Mouse (Mus musculus) liver, adult 2 months (tissue): ENCODE results near the gene Gm20388. TPM values are rescaled to one million over a fixed set of nuclear protein-coding genes. Genes with fewer than 3 reads are reported as not detected.

Source experiments
- DNase-seq: peaks from one replicate; pipeline ENCODE4 v3.0.0-alpha.2; 2011; ENCODE audit warnings: low read depth, low spot score; ENCODE audit errors: extremely low read depth
- H3K27ac ChIP-seq: fragments of 200-500 bp; replicated peaks from 2 replicates; pipeline ENCODE4 v1.5.1; 2012; ENCODE audit warnings: low read depth, mild to moderate bottlenecking, control low read depth, inconsistent platforms, low read length; ENCODE audit not compliant: insufficient read depth
- H3K27me3 ChIP-seq: fragments of 200-500 bp; 2 replicates; pipeline ENCODE4 v1.6.1; 2012; ENCODE audit warnings: mild to moderate bottlenecking, moderate library complexity, low read length, inconsistent platforms; ENCODE audit not compliant: control insufficient read depth, insufficient read depth
- H3K36me3 ChIP-seq: fragments of 200-500 bp; 2 replicates; pipeline ENCODE4 v1.6.1; 2012; ENCODE audit warnings: low read length, inconsistent platforms; ENCODE audit not compliant: control insufficient read depth, insufficient read depth
- H3K4me1 ChIP-seq: fragments of 200-500 bp; 2 replicates; pipeline ENCODE4 v1.6.1; 2011; ENCODE audit warnings: low read length; ENCODE audit not compliant: control insufficient read depth, insufficient read depth
- H3K4me3 ChIP-seq: fragments of 200-500 bp; 2 replicates; pipeline ENCODE4 v1.5.1; 2011; ENCODE audit warnings: low read depth, mild to moderate bottlenecking, control low read depth, low read length, moderate library complexity; ENCODE audit not compliant: insufficient read depth
- H3K79me2 ChIP-seq: fragments of 200-500 bp; 2 replicates; pipeline ENCODE4 v1.6.1; 2012; ENCODE audit warnings: inconsistent platforms, mild to moderate bottlenecking, low read length, moderate library complexity; ENCODE audit not compliant: control insufficient read depth, insufficient read depth
- H3K9ac ChIP-seq: fragments of 200-500 bp; 2 replicates; pipeline ENCODE4 v1.6.1; 2012; ENCODE audit warnings: low read depth, mild to moderate bottlenecking, control low read depth, inconsistent platforms, low read length
- CTCF ChIP-seq: fragments of 200-500 bp; IDR thresholded peaks from 2 replicates; pipeline ENCODE4 v1.5.1; 2011; ENCODE audit warnings: low read depth, low read length, control low read depth
- POLR2A ChIP-seq: fragments of 200-500 bp; IDR thresholded peaks from 2 replicates; pipeline ENCODE4 v1.6.1; 2011; ENCODE audit warnings: low read length, control low read depth; ENCODE audit not compliant: insufficient read depth; ENCODE audit errors: extremely low read depth
- WGBS: fragments of 180-500 bp; shearing (Covaris S2); methylation state at CpG from one replicate; pipeline ENCODE4 v1.1.7; 2018; 5-methylcytosine and 5-hydroxymethylcytosine counted together
- polyA plus RNA-seq: library from polyadenylated mRNA; depleted of rRNA; stranded (reverse); fragments of >200 nt; gene quantifications from 2 replicates; pipeline ENCODE4 v1.2.3, GENCODE M21; 2012
- total RNA-seq: library from RNA; depleted of rRNA; stranded (reverse); fragments of >200 nt; gene quantifications from 2 replicates; pipeline ENCODE4 v1.2.3, GENCODE M21; 2014

Gm20388 gene
- total and polyA plus RNA-seq, 2 experiments: 6.4 to 19.9 TPM

DNA sequence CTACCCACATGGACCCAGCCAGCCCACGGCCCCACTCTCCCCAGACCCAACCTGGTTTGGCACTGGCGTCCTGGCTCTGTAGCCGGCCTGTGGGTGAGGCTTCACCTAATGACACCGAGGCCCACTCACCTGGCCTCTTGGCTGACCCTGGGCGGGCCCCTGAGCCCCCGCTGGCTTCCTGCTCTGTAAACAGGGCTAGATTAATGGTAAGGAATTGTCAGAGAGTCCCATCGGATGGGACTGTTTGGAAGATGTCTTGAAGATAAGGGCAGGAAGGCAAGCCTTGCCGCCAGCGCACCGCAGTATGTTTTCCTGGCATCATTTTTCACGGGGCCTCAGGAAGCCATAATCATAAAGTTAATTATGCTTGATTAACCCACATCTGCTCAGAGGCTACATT, 297.5 kb downstream of the Gm20388 start:
- WGBS: 71% methylated on average over 11 of the region's 11 CpGs
- no peak overlapping the region for H3K4me3 ChIP-seq
- no peaks in the 10 kb centered on the region for H3K27me3 ChIP-seq
- H3K9ac ChIP-seq: no peak overlapping the region
- no peak for DNase-seq
- no peaks in the 10 kb centered on the region for H3K36me3 ChIP-seq
- no peaks in the 10 kb centered on the region for H3K79me2 ChIP-seq
- no peaks in the 10 kb centered on the region for H3K4me1 ChIP-seq
- no peak for TF ChIP-seq POLR2A
- no peak for TF ChIP-seq CTCF
- no peak overlapping the region for H3K27ac ChIP-seq

DNA sequence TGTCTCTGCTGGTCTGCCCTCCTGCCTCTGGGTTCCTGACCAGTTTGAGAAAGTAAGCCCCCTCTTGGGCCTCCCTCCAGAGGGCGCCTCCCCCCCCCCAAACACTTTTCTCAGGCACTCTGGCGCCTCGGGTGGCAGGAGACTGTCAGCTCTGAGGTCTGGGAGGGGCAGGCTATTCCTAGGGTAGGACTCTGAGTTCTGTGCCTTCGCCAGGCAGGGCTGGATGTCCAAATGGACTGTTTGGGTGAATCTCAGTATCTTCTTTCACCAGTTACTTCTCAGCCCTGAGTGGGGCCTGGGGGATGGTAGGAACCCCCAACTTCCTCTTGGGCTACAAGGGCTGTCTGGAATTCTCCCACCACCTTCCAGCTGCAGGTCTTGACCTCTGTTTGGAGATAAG, 300.7 kb downstream of the Gm20388 start:
- no peak overlapping the region for H3K4me3 ChIP-seq
- no peak for DNase-seq
- WGBS: 52% methylated on average over 4 of the region's 4 CpGs
- H3K27ac ChIP-seq: no peak overlapping the region
- TF ChIP-seq POLR2A (no peak), CTCF (no peak)
- no peaks in the 10 kb centered on the region for H3K79me2 ChIP-seq
- no peaks in the 10 kb centered on the region for H3K36me3 ChIP-seq
- no peaks in the 10 kb centered on the region for H3K27me3 ChIP-seq
- H3K4me1 ChIP-seq: no peaks in the 10 kb centered on the region; the same call in 1 of the 2 replicates
- H3K9ac ChIP-seq: no peak overlapping the region

DNA sequence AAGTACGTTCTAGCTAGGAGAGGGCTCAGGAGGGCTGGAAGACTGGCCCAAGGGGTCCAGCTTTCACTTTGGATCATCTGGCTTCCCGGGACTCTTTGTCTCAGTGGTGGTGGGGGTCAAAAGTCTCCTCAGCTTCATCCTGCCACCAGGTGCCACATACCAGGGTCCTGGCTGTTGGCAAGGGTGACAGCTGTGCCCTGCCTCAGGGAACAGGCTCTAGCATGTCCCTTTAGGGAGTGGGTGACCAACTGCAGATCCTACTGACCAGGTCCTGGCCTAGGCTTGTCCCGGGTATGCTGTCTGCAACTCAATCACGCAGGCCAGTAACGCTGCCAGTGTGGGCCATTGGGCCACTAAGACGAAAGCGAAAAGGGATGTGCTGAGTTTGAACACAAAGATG, 302.0 kb downstream of the Gm20388 start:
- TF ChIP-seq POLR2A (no peak), CTCF (no peak)
- H3K27me3 ChIP-seq: no peaks in the 10 kb centered on the region
- no peak for DNase-seq
- no peaks in the 10 kb centered on the region for H3K79me2 ChIP-seq
- H3K4me1 ChIP-seq: no peaks in the 10 kb centered on the region; the same call in 1 of the 2 replicates
- WGBS: over 99% methylated on average over 7 of the region's 7 CpGs
- H3K36me3 ChIP-seq: no peaks in the 10 kb centered on the region
- H3K4me3 ChIP-seq: no peak overlapping the region
- no peak overlapping the region for H3K9ac ChIP-seq
- H3K27ac ChIP-seq: no peak overlapping the region

DNA sequence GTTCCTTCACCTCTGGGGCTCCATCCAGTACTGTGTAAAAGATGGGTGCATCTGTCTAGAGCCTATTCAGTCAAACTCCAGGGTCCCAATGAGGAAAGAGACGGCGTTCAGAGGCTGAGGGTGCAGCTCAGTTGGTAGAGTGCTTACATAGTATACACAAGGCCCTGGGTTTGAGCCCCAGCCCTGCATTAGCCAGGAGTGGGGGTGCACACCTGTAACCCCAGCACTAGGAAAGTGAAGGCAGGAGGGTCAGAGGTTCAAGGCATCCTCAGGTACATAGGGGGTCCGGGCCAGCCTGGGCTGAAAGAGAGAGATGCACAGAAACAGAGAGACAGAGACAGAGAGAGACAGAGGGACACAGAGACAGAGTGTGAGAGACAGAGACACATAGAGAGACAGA, 302.6 kb downstream of the Gm20388 start:
- no peak for TF ChIP-seq CTCF
- no peak for TF ChIP-seq POLR2A
- no peak overlapping the region for H3K4me3 ChIP-seq
- H3K27me3 ChIP-seq: no peaks in the 10 kb centered on the region
- H3K27ac ChIP-seq: no peak overlapping the region
- H3K36me3 ChIP-seq: no peaks in the 10 kb centered on the region
- no peaks in the 10 kb centered on the region; the same call in 1 of the 2 replicates for H3K4me1 ChIP-seq
- DNase-seq: no peak
- WGBS: 98% methylated on average over 3 of the region's 3 CpGs
- H3K79me2 ChIP-seq: no peaks in the 10 kb centered on the region
- H3K9ac ChIP-seq: no peak overlapping the region

DNA sequence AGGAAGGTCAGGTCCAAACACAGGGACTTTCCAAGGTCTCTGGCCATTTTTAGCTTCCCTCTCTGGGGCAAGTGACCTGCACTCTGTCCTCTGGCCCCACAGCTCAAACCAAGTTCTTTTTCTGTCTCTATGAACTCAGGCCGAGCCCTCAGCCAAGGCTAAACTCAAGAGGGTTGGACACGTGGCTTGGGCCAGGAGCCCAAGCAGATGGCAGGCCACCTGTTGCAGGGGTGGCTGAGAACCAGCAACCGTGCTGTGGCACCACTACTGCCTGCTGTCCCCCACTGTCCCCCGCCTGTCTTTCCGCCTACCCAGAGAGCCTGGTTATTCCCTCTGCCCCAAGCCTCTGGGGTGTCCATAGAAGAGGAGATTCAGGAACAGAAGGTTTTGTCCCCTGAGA, 303.3 kb downstream of the Gm20388 start:
- H3K4me3 ChIP-seq: no peak overlapping the region
- no peaks in the 10 kb centered on the region for H3K79me2 ChIP-seq
- H3K36me3 ChIP-seq: no peaks in the 10 kb centered on the region
- no peak for TF ChIP-seq POLR2A
- TF ChIP-seq CTCF: no peak
- no peak overlapping the region for H3K27ac ChIP-seq
- no peak overlapping the region for H3K9ac ChIP-seq
- no peaks in the 10 kb centered on the region; the same call in 1 of the 2 replicates for H3K4me1 ChIP-seq
- DNase-seq: peak; percentile 91
- H3K27me3 ChIP-seq: no peaks in the 10 kb centered on the region
- WGBS: 47% methylated on average over 5 of the region's 5 CpGs

DNA sequence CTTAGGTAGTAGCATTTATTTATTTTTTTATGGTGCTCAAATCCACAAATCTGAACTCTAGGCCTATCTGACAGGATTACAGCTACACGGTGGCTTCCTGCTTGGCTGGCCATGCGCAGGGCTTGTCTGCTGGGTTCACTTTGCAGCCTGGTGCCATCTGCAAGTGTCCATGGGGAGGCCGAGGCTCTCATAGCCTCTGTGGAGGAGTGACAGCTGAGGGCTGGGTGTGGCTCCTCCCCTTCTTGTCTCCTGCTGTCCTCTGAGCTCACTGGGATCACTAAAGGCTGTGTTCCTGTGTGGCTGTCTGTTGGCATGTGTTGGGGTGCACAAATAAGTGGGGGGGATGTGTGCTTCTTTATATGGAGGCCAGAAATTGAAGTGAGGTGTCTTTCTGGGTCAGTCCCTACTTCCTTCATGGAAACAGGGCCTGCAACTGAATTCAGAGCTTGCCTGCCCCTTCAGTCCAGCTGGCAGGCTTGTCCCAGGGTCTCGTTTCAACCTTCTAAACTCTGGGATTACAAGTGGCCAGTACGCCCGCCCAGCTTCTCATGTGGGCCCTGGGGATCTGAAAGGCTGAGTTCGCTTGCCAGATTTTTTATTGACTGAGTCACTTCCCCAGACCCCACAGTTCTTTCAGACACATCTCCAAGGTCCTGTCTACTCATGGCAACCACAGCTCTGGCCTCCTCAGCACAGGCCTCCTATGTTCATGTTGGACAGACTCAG, 304.9 kb downstream of the Gm20388 start:
- Histone ChIP-seq H3K27me3 (no peaks in the 10 kb centered on the region), H3K4me1 (no peaks in the 10 kb centered on the region; the same call in 1 of the 2 replicates), H3K79me2 (no peaks in the 10 kb centered on the region), H3K36me3 (no peaks in the 10 kb centered on the region), H3K4me3 (no peak overlapping the region), H3K9ac (no peak overlapping the region), H3K27ac (no peak overlapping the region)
- TF ChIP-seq CTCF (no peak), POLR2A (no peak)
- DNase-seq: no peak
- 85% methylated on average over 7 of the region's 7 CpGs for WGBS
